Mouse (Mus musculus): ENCODE data around the gene Add1. TPM values are rescaled to one million over a fixed set of nuclear protein-coding genes. Genes with fewer than 3 reads are reported as not detected.

The Add1 gene
- total RNA-seq, 1 experiment from 2014 or later, result 181 TPM

Small RNA genes lying within 50 kb of the gene (microRNA-seq; reads per million reads assigned to microRNA genes)
- gene Mir7036b, result 1.0 to 1.1 reads per million in 2 experiments

Other genes starting within 250 kb of the Add1 start
- gene Rnf4, start 237.4 kb upstream of the Add1 start, total RNA-seq (2021), result 92.9 and 94.1 TPM in 2 replicates
- 38.0 and 38.3 TPM in 2 replicates for gene Fam193a, start 203.7 kb upstream of the Add1 start, total RNA-seq (2021)
- 14.9 and 24.7 TPM in 2 replicates for gene Tnip2, start 59.7 kb upstream of the Add1 start, total RNA-seq (2021)
- 16.6 and 19.9 TPM in 2 replicates for gene Sh3bp2, start 47.8 kb upstream of the Add1 start, total RNA-seq (2021)
- 39.1 and 40.4 TPM in 2 replicates for gene Mfsd10, start 63.5 kb downstream of the Add1 start, total RNA-seq (2021)
- 21.3 and 24.9 TPM in 2 replicates for gene Nop14, start 86.5 kb downstream of the Add1 start, total RNA-seq (2021)
- gene Grk4, start 86.7 kb downstream of the Add1 start, total RNA-seq (2021), result 2.4 and 3.9 TPM in 2 replicates
- 35.4 and 37.6 TPM in 2 replicates for gene Htt, start 188.1 kb downstream of the Add1 start, total RNA-seq (2021)

Data from adrenal gland, postnatal 25 days (tissue).